Mouse (Mus musculus) heart, postnatal 0 days (tissue): ENCODE data around the gene Tnfrsf22. TPM values are rescaled to one million over a fixed set of nuclear protein-coding genes. Genes with fewer than 3 reads are reported as not detected.

Source experiments
- ATAC-seq: fragments of 200-750 bp; cut with Nextera tagmentation; 2 replicates; pipeline ENCODE4 v1.8.0; 2017; ENCODE audit warnings: low read depth, moderate number of reproducible peaks, moderate library complexity; ENCODE audit not compliant: insufficient read depth
- DNase-seq: peaks from one replicate; pipeline ENCODE4 v3.0.0-alpha.2; 2016; ENCODE audit warnings: low spot score
- H3K27ac ChIP-seq: fragments of 300-500 bp; sonication (generic); 2 replicates; pipeline ENCODE4 v1.5.1; 2014; ENCODE audit warnings: low read depth, mild to moderate bottlenecking
- H3K27me3 ChIP-seq: fragments of 300-500 bp; sonication (generic); 2 replicates; pipeline ENCODE4 v1.6.1; 2014; ENCODE audit warnings: low read length, mixed read lengths; ENCODE audit not compliant: control insufficient read depth, insufficient read depth
- H3K36me3 ChIP-seq: fragments of 300-500 bp; sonication (generic); replicated peaks from 2 replicates; pipeline ENCODE4 v1.6.1; 2014; ENCODE audit warnings: low read length, mixed read lengths; ENCODE audit not compliant: control insufficient read depth, insufficient read depth
- H3K4me1 ChIP-seq: fragments of 300-500 bp; sonication (generic); 2 replicates; pipeline ENCODE4 v1.6.1; 2014; ENCODE audit warnings: antibody characterized with exemption; ENCODE audit not compliant: control insufficient read depth, insufficient read depth
- H3K4me2 ChIP-seq: fragments of 300-500 bp; sonication (generic); 2 replicates; pipeline ENCODE4 v1.6.1; 2014; ENCODE audit warnings: low read depth, mild to moderate bottlenecking, low read length, moderate library complexity
- H3K4me3 ChIP-seq: fragments of 300-500 bp; sonication (generic); 2 replicates; pipeline ENCODE4 v1.5.1; 2014; ENCODE audit warnings: low read depth, low read length
- H3K9ac ChIP-seq: fragments of 300-500 bp; sonication (generic); replicated peaks from 2 replicates; pipeline ENCODE4 v1.6.1; 2014; ENCODE audit warnings: low read depth, low read length, mixed read lengths
- H3K9me3 ChIP-seq: fragments of 300-500 bp; sonication (generic); replicated peaks from 2 replicates; pipeline ENCODE4 v1.6.1; 2016; ENCODE audit warnings: low read length; ENCODE audit not compliant: control insufficient read depth
- CTCF ChIP-seq: IDR thresholded peaks from 2 replicates; pipeline ENCODE4 v1.5.1; 2016; ENCODE audit warnings: antibody characterized with exemption, control low read depth, low read depth
- EP300 ChIP-seq: IDR thresholded peaks from 2 replicates; pipeline ENCODE4 v1.6.1; 2016; ENCODE audit warnings: antibody characterized with exemption, low read depth
- WGBS: fragments of 180-500 bp; shearing (Covaris S2); extraction: QIAGEN DNeasy Blood & Tissue Kit; methylation state at CpG from one replicate; pipeline ENCODE4 v1.1.7; 2014; 5-methylcytosine and 5-hydroxymethylcytosine counted together
- polyA plus RNA-seq: library from polyadenylated mRNA; unstranded; fragments of >200 nt; fragmentation: Nextera tagmentation; extraction: Ambion mirVana; gene quantifications from 2 replicates; pipeline ENCODE4 v1.2.1, GENCODE M21; 2015
- total RNA-seq: library from RNA; depleted of rRNA; stranded (reverse); fragments of >200 nt; gene quantifications from 2 replicates; pipeline ENCODE4 v1.2.3, GENCODE M21; 2014; ENCODE audit warnings: low replicate concordance; rRNA removed

The Tnfrsf22 gene
- total RNA-seq (1.9 and 3.2 TPM in 2 replicates), polyA plus RNA-seq (2.6 and 2.9 TPM in 2 replicates)

DNA sequence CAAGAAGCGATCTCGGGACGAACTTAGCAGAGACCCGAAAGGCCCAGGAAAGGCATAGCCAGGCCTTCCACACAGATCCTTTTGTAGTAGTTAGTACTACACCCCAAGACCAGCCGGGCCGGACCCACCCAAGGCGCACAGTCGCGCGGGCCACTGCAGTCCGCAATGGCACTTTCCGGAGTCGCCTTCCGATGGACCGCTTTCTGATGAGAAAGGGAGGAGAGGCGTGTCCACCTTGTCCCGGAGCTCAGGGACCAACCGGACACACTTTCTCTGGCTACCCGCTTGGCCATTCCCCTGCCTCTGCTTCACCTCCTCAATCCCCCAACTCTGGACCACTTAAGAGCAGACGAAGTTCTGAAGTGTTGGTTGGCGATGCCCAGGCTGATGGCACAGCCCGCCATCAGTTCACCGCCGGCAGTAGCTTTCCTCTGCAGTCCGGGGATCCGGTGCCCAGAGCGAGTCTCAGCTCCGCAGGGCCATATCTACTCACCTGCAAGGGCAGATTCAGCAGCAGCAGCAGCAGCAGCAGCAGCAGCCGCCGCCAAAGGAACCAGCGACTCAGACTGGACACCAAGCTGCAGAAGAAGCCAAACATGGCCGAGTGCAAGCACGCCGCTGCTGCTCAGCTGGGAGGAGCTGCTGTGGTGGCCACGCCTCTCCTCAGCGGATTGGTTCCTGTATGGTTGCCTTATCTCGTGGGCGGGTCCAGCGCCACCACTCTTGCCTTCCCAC lies at the start of gene Tnfrsf22:
TSS of gene Tnfrsf22 (minus strand) at position 628 of the 735 bp plus-strand sequence.
- H3K9me3 ChIP-seq, result no peaks in the 10 kb centered on the region
- 4% methylated on average over 39 of the region's 39 CpGs for WGBS
- peaks cover 6% of the 10 kb centered on the region; the same call in 1 of the 2 replicates for H3K4me1 ChIP-seq
- ATAC-seq, result peak; percentile 94
- peak; percentile 74 for DNase-seq
- no peak within 1 kb of the TSS for H3K27ac ChIP-seq
- TF ChIP-seq EP300 (no peak), CTCF (no peak)
- no peaks in the 10 kb centered on the region for H3K27me3 ChIP-seq
- peak within 1 kb of the TSS; percentile 89 for H3K4me2 ChIP-seq
- H3K36me3 ChIP-seq, result no peaks in the 10 kb centered on the region
- H3K9ac ChIP-seq, result peak within 1 kb of the TSS; percentile 46; the same call in 1 of the 2 replicates
- H3K4me3 ChIP-seq, result peak within 1 kb of the TSS; percentile 62

DNA sequence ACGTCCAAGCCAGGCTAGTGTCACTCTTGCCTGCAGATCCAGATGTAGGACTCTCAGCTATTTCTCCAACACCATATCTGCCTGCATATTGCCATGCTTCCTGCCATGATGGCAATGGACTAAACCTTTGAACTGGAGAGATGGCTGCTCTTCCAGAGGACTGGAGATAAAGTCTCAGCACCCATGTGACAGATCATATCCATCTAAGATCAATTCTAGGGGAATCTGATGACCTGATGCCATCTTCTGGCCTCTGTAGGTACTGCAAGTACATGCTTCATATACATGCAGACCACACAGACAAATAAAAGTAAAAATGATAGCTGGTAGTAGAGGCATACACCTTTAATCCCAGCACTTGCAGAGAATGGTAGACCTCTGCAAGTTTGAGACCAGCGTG lies 46.7 kb upstream of the Tnfrsf22 start:
- Histone ChIP-seq H3K36me3 (peaks cover 85% of the 10 kb centered on the region), H3K9me3 (no peaks in the 10 kb centered on the region)
- no peak for DNase-seq

DNA sequence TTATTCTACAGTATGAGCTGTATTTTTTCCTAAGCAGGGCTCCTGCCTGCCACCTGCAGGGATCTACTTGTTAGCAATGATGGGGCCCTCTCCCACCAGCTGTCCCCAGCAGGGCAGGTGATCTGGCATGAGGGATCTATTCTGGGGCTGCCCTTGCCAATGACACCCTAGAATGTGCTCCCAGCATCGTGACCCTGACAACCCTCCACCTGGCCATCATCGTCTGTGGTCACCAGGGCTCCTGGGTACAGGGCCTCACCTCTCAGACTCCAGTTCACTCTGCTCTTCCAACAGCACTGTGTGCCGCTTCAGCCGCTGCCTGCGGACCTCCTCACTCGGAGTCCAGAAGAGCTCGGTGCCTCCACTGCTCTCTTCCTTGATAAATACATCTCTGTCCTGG lies 45.1 kb upstream of the Tnfrsf22 start:
- WGBS, result 90% methylated on average over 7 of the region's 7 CpGs
- no peak overlapping the region for H3K9ac ChIP-seq

More for the DNA sequence above, 46.7 kb upstream of the Tnfrsf22 start:
- ATAC-seq, result no peak
- H3K27me3 ChIP-seq, result no peaks in the 10 kb centered on the region
- TF ChIP-seq EP300 (no peak), CTCF (peak; percentile 62)
- no peak overlapping the region for H3K4me3 ChIP-seq
- WGBS, result 61% methylated on average over 2 of the region's 2 CpGs
- 0 out of 2 replicates have a peak, but pooled peaks cover under 1% of the 10 kb centered on the region for H3K4me1 ChIP-seq
- no peak overlapping the region for H3K27ac ChIP-seq
- H3K9ac ChIP-seq, result no peak overlapping the region
- no peak overlapping the region for H3K4me2 ChIP-seq

DNA sequence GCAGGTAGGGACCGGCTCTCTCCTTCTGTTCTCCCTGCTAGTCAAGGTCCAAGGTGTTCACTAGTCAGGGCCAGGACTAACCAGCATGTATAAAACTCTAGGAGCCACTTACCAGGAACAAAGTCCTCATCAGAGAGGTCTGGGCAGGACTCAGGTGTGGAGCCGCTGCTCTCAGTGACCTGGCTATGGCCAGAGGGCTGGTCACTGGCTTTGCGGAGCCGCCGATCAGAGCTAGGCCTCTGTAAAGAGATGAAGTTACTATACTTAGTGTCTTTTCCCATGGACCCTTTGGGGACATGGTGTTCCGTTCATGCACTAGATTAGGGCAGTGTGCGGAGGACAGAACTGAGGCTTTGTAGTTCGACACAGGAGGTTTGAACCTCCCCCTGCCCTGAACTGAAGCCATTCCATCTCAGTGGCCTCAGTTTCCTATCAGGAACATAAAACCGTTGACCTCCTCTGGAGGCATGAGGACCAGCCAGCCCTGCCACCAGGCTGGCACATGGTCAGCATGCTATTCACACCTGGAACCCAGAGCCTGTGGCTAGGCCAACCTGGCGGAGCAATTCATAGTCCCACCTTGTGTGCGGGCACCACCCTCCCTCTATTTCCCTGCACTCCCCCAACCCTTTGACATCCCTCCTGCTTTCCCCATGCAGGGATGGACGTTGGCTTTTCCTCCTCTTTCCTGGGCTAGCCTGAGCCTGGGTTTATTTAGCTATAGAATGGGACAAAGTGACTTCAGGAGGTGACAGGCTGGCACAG lies 43.5 kb upstream of the Tnfrsf22 start:
- Histone ChIP-seq H3K9ac (no peak overlapping the region), H3K27ac (no peak overlapping the region), H3K27me3 (no peaks in the 10 kb centered on the region), H3K4me2 (no peak overlapping the region), H3K4me3 (no peak overlapping the region), H3K9me3 (no peaks in the 10 kb centered on the region), H3K36me3 (peaks cover 86% of the 10 kb centered on the region), H3K4me1 (peaks cover 5% of the 10 kb centered on the region; the same call in 1 of the 2 replicates)
- TF ChIP-seq EP300 (no peak), CTCF (no peak)
- WGBS, result 87% methylated on average over 12 of the region's 12 CpGs
- DNase-seq, result no peak
- no peak for ATAC-seq

More for the DNA sequence above, 45.1 kb upstream of the Tnfrsf22 start:
- Histone ChIP-seq H3K4me1 (peaks cover 5% of the 10 kb centered on the region; the same call in 1 of the 2 replicates), H3K9me3 (no peaks in the 10 kb centered on the region), H3K27me3 (no peaks in the 10 kb centered on the region), H3K27ac (no peak overlapping the region), H3K4me3 (no peak overlapping the region), H3K36me3 (peaks cover 82% of the 10 kb centered on the region), H3K4me2 (no peak overlapping the region)
- no peak for ATAC-seq
- TF ChIP-seq CTCF (no peak), EP300 (no peak)
- no peak for DNase-seq

DNA sequence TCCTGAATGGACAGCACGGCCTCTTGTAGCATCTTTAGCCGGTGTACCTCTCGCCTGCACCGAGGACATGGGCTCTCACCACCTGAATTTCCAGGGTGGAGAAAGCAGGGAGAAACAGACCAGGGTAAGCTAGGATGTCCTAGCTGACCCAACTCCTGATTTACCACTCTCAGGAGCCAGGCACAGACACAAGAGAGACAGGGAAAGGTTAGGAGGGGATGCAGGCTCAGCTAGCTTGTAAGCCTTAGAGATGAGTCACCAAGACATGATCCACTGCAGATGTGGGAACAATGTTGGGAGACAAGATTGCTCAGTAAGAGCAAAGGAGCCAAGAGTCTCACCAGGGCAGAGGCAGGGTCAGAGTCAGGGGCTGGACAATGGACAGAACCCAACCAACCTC lies 42.4 kb upstream of the Tnfrsf22 start:
- Histone ChIP-seq H3K4me3 (no peak overlapping the region), H3K9me3 (no peaks in the 10 kb centered on the region), H3K4me1 (peaks cover 5% of the 10 kb centered on the region; the same call in 1 of the 2 replicates), H3K4me2 (no peak overlapping the region), H3K9ac (no peak overlapping the region), H3K27ac (no peak overlapping the region), H3K27me3 (no peaks in the 10 kb centered on the region), H3K36me3 (peaks cover 82% of the 10 kb centered on the region)
- TF ChIP-seq CTCF (no peak), EP300 (no peak)
- no peak for DNase-seq
- no peak for ATAC-seq
- 98% methylated on average over 4 of the region's 4 CpGs for WGBS
